Mouse (Mus musculus) erythroblast, embryonic 14.5 days (primary cell): Measurements from ENCODE around the gene Map7.

Source experiments
- GATA1 ChIP-seq: IDR thresholded peaks from 2 replicates; pipeline ENCODE4 v1.6.1; 2012; ENCODE audit warnings: low read length, inconsistent platforms, mixed read lengths
- TAL1 ChIP-seq: IDR thresholded peaks from 3 replicates; pipeline ENCODE4 v1.6.1; 2012; ENCODE audit warnings: low read length, inconsistent platforms, mixed read lengths

- TF ChIP-seq GATA1: no peak
- no peak for TF ChIP-seq TAL1
Observed at GRCm38 (mm10) chr10:20326226-20326625, 178.0 kb downstream of the Map7 start.
